Mouse (Mus musculus) forebrain, embryonic 12.5 days (tissue): ENCODE results near the gene Tfpt. TPM values are rescaled to one million over a fixed set of nuclear protein-coding genes. Genes with fewer than 3 reads are reported as not detected.

Experiments
- microRNA-seq: library from miRNA; unstranded; fragments of <30 nt; microRNA quantifications from one replicate; pipeline ENCODE4, GENCODE M21; 2017
- polyA plus RNA-seq: library from polyadenylated mRNA; unstranded; fragments of >200 nt; fragmentation: Nextera tagmentation; extraction: Ambion mirVana; gene quantifications from 2 replicates; pipeline ENCODE4 v1.2.1, GENCODE M21; 2016

Gene Tfpt
- polyA plus RNA-seq, 1 experiment from 2014 or later: 34.4 TPM

Small RNAs within 50 kb of the gene (microRNA-seq; reads per million reads assigned to microRNA genes)
- gene Gm25100 (not detected), gene Mir3572 (4.9 reads per million, percentile 18 among the genes with 10 or more reads in this experiment)

Other genes with a start within 250 kb of the Tfpt start
- gene Cacng8, start 239.2 kb downstream of the Tfpt start, polyA plus RNA-seq: 6.3 and 8.2 TPM in 2 replicates
- 0.10 and 0.22 TPM in 2 replicates for gene Cacng6, start 205.7 kb downstream of the Tfpt start, polyA plus RNA-seq
- gene Tarm1, start 127.3 kb downstream of the Tfpt start, polyA plus RNA-seq: not detected in 2 replicates
- 0.18 and 0.38 TPM in 2 replicates for gene Oscar, start 13.8 kb downstream of the Tfpt start, polyA plus RNA-seq
- gene Ndufa3, start 12.6 kb downstream of the Tfpt start, polyA plus RNA-seq: 304 and 322 TPM in 2 replicates
- gene Prpf31, start 56 bp upstream of the Tfpt start, polyA plus RNA-seq: 140 and 149 TPM in 2 replicates
- 62.6 and 71.7 TPM in 2 replicates for gene Cnot3, start 15.3 kb upstream of the Tfpt start, polyA plus RNA-seq
- 20.4 and 21.7 TPM in 2 replicates for gene Leng1, start 35.9 kb upstream of the Tfpt start, polyA plus RNA-seq
- 2.9 and 3.1 TPM in 2 replicates for gene Tmc4, start 47.6 kb upstream of the Tfpt start, polyA plus RNA-seq
- gene Tsen34, start 62.9 kb upstream of the Tfpt start, polyA plus RNA-seq: 204 and 215 TPM in 2 replicates
- gene Mboat7, start 63.6 kb upstream of the Tfpt start, polyA plus RNA-seq: 39.5 and 40.8 TPM in 2 replicates
- 1,127 and 1,163 TPM in 2 replicates for gene Rps9, start 74.1 kb upstream of the Tfpt start, polyA plus RNA-seq
- 0.10 and 0.23 TPM in 2 replicates for gene Pirb, start 90.5 kb upstream of the Tfpt start, polyA plus RNA-seq
- gene Gm15448, start 195.8 kb upstream of the Tfpt start, polyA plus RNA-seq: not detected in 2 replicates
- gene Pira2, start 215.1 kb upstream of the Tfpt start, polyA plus RNA-seq: 0.08 TPM in 1 of 2 replicates, not detected in the other